Mouse (Mus musculus) heart, postnatal 0 days (tissue): ENCODE measurements around the gene Slc39a13. TPM values are rescaled to one million over a fixed set of nuclear protein-coding genes. Genes with fewer than 3 reads are reported as not detected.
A peak's percentile ranks its signal among the peaks of the same experiment; 100 is the strongest.

ENCODE experiments used
- ATAC-seq: fragments of 200-750 bp; cut with Nextera tagmentation; 2 replicates; pipeline ENCODE4 v1.8.0; 2017; ENCODE audit warnings: low read depth, moderate number of reproducible peaks, moderate library complexity; ENCODE audit not compliant: insufficient read depth
- DNase-seq: peaks from one replicate; pipeline ENCODE4 v3.0.0-alpha.2; 2016; ENCODE audit warnings: low spot score
- H3K27ac ChIP-seq: fragments of 300-500 bp; sonication (generic); 2 replicates; pipeline ENCODE4 v1.5.1; 2014; ENCODE audit warnings: low read depth, mild to moderate bottlenecking
- H3K27me3 ChIP-seq: fragments of 300-500 bp; sonication (generic); 2 replicates; pipeline ENCODE4 v1.6.1; 2014; ENCODE audit warnings: low read length, mixed read lengths; ENCODE audit not compliant: control insufficient read depth, insufficient read depth
- H3K36me3 ChIP-seq: fragments of 300-500 bp; sonication (generic); replicated peaks from 2 replicates; pipeline ENCODE4 v1.6.1; 2014; ENCODE audit warnings: low read length, mixed read lengths; ENCODE audit not compliant: control insufficient read depth, insufficient read depth
- H3K4me1 ChIP-seq: fragments of 300-500 bp; sonication (generic); 2 replicates; pipeline ENCODE4 v1.6.1; 2014; ENCODE audit warnings: antibody characterized with exemption; ENCODE audit not compliant: control insufficient read depth, insufficient read depth
- H3K4me2 ChIP-seq: fragments of 300-500 bp; sonication (generic); 2 replicates; pipeline ENCODE4 v1.6.1; 2014; ENCODE audit warnings: low read depth, mild to moderate bottlenecking, low read length, moderate library complexity
- H3K4me3 ChIP-seq: fragments of 300-500 bp; sonication (generic); 2 replicates; pipeline ENCODE4 v1.5.1; 2014; ENCODE audit warnings: low read depth, low read length
- H3K9ac ChIP-seq: fragments of 300-500 bp; sonication (generic); replicated peaks from 2 replicates; pipeline ENCODE4 v1.6.1; 2014; ENCODE audit warnings: low read depth, low read length, mixed read lengths
- H3K9me3 ChIP-seq: fragments of 300-500 bp; sonication (generic); replicated peaks from 2 replicates; pipeline ENCODE4 v1.6.1; 2016; ENCODE audit warnings: low read length; ENCODE audit not compliant: control insufficient read depth
- CTCF ChIP-seq: IDR thresholded peaks from 2 replicates; pipeline ENCODE4 v1.5.1; 2016; ENCODE audit warnings: antibody characterized with exemption, control low read depth, low read depth
- EP300 ChIP-seq: IDR thresholded peaks from 2 replicates; pipeline ENCODE4 v1.6.1; 2016; ENCODE audit warnings: antibody characterized with exemption, low read depth
- WGBS: fragments of 180-500 bp; shearing (Covaris S2); extraction: QIAGEN DNeasy Blood & Tissue Kit; methylation state at CpG from one replicate; pipeline ENCODE4 v1.1.7; 2014; 5-methylcytosine and 5-hydroxymethylcytosine counted together
- polyA plus RNA-seq: library from polyadenylated mRNA; unstranded; fragments of >200 nt; fragmentation: Nextera tagmentation; extraction: Ambion mirVana; gene quantifications from 2 replicates; pipeline ENCODE4 v1.2.1, GENCODE M21; 2015
- total RNA-seq: library from RNA; depleted of rRNA; stranded (reverse); fragments of >200 nt; gene quantifications from 2 replicates; pipeline ENCODE4 v1.2.3, GENCODE M21; 2014; ENCODE audit warnings: low replicate concordance

The Slc39a13 gene
- total and polyA plus RNA-seq, 2 experiments from 2014 or later: 37.9 to 105 TPM

DNA sequence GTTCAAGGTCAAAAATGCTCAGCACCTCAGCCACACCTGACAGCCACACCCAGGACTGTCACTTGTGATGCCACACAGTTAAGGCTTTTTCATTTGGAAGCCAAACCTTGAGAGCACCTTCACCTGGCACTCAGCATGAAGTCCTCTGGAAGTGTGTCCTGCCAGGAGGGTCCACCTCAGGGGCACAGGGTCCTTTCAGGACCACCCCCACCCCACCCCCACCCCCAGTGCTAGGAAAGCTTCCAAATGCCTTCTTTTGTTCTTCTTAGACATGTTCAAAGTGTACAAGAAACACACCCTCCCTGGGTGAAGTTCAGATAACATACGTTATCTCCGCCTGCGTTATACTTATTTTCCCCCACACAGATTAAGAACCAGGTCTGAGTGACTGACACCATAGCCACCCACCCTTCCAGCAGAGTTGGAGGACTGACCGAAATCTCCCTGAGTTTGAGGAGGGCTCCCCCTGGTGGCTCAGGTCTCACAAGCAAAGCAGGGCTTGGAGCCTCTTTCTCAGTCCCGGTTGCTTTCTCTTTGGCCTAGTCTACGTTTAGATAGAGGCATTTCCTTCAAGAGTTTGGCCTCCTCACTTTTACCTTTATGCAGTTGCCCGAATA is 31.0 kb upstream of the Slc39a13 start:
- Histone ChIP-seq H3K27me3 (no peaks in the 10 kb centered on the region), H3K4me2 (no peak overlapping the region), H3K4me1 (no peaks in the 10 kb centered on the region), H3K9me3 (no peaks in the 10 kb centered on the region), H3K27ac (no peak overlapping the region), H3K36me3 (no peaks in the 10 kb centered on the region), H3K4me3 (no peak overlapping the region), H3K9ac (no peak overlapping the region)
- TF ChIP-seq EP300 (no peak), CTCF (peak; percentile 99)
- DNase-seq (peak; percentile 91), ATAC-seq (peak; percentile 86)
- WGBS: 3% methylated on average over 7 of the region's 7 CpGs

DNA sequence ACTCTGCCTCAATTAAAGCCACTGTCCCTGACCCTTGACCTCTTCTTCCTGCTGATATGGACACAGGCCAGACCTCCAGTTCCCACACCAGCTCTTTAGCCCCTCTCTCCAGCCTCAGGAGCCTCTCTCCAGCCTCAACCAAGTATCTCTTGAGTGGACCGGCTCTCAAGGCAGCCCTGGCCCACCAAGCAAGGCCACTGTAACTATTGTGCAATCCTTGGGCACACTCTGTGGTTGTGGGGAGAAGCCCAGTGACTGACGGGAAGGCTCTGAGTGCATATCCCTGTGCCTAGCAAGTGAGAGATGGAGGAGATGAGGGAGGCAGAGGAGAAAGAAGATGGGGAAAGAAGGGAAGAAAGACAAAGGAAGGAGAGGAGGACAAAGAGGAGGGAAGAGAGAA is 27.9 kb upstream of the Slc39a13 start:
- WGBS: 76% methylated on average over 2 of the region's 2 CpGs
- Histone ChIP-seq H3K9me3 (no peaks in the 10 kb centered on the region), H3K4me2 (no peak overlapping the region), H3K27ac (no peak overlapping the region), H3K4me3 (no peak overlapping the region), H3K9ac (no peak overlapping the region), H3K36me3 (no peaks in the 10 kb centered on the region), H3K27me3 (no peaks in the 10 kb centered on the region), H3K4me1 (no peaks in the 10 kb centered on the region)
- TF ChIP-seq EP300 (no peak), CTCF (no peak)
- DNase-seq (no peak), ATAC-seq (no peak)

DNA sequence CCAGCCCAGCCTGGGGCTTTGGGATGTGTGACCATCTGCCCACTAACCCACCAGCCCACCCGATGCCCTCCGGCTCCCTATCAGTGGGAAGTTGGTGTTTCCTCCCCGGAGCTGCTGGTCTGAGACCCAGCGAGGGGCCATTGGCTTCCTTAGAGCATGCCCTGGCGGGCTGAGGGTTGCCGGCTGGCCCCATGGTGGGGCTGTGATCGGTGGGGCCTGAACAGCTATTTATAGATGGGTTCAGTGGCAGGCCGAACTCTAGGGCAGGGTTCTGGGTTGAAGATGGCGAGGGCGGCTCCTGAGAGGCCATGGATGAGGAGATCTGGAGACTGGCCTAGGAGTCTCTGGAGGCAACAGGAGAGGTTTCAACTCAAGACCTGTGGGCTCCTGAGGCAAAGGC is 26.8 kb upstream of the Slc39a13 start:
- H3K4me1 ChIP-seq: no peaks in the 10 kb centered on the region
- no peaks in the 10 kb centered on the region for H3K9me3 ChIP-seq
- no peak for TF ChIP-seq EP300
- whole genome bisulfite sequencing: 59% methylated on average over 10 of the region's 10 CpGs
- peak overlapping the region; percentile 11; the same call in 1 of the 2 replicates for H3K4me3 ChIP-seq
- no peak overlapping the region for H3K27ac ChIP-seq
- no peaks in the 10 kb centered on the region for H3K36me3 ChIP-seq
- DNase-seq (no peak), ATAC-seq (no peak)
- no peak overlapping the region for H3K9ac ChIP-seq
- H3K4me2 ChIP-seq: no peak overlapping the region
- H3K27me3 ChIP-seq: no peaks in the 10 kb centered on the region

DNA sequence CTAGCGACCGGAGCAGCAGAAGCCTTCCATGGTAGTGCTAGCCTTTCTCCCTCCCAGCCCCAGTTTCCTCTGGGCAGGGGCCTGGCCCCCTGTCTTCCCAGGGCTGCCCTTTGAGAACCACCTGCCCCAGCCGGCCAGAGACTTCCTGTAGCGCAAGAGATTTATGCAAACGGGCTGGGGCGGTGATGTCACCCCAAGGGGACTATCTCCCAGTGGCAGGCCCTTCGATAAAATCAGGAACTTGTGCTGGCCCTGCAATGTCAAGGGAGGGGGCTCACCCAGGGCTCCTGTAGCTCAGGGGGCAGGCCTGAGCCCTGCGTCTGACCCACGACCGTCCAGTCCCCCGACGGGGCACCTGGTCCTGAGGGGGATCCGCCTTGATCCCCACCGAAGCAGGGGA is 26.3 kb upstream of the Slc39a13 start:
- ATAC-seq (no peak), DNase-seq (no peak)
- no peaks in the 10 kb centered on the region for H3K36me3 ChIP-seq
- no peaks in the 10 kb centered on the region for H3K9me3 ChIP-seq
- 62% methylated on average over 14 of the region's 14 CpGs for WGBS
- H3K27ac ChIP-seq: no peak overlapping the region
- H3K9ac ChIP-seq: no peak overlapping the region
- TF ChIP-seq EP300 (no peak), CTCF (no peak)
- H3K4me2 ChIP-seq: no peak overlapping the region
- no peaks in the 10 kb centered on the region for H3K27me3 ChIP-seq
- H3K4me1 ChIP-seq: no peaks in the 10 kb centered on the region
- H3K4me3 ChIP-seq: 0 out of 2 replicates have a peak overlapping the region, but pooled peaks have one; percentile 11

DNA sequence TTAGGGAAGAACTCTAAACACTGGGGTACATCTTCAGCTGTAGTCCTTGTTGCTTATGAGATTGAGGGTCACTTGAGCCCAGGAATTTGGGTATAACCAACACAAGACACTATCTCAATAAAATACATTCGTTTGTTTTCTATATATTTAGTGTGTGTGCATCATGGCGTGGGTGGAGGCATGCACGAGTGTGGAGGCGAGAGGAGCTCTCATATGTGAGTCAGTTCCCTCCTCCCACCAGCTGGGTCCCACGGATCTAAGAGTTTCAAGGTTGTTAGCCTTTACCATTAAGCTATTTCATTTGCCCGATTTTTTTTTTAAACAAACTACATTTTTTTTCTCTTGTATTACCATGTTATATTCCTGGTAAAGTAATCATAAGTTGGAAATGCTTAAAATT is 20.6 kb upstream of the Slc39a13 start:
- no peak for DNase-seq
- Histone ChIP-seq H3K27me3 (no peaks in the 10 kb centered on the region), H3K27ac (no peak overlapping the region), H3K4me2 (no peak overlapping the region), H3K4me3 (no peak overlapping the region), H3K9ac (no peak overlapping the region), H3K4me1 (no peaks in the 10 kb centered on the region), H3K36me3 (no peaks in the 10 kb centered on the region), H3K9me3 (no peaks in the 10 kb centered on the region)
- ATAC-seq: no peak
- TF ChIP-seq EP300: no peak
- no peak for TF ChIP-seq CTCF
- WGBS: 63% methylated on average over 6 of the region's 6 CpGs

DNA sequence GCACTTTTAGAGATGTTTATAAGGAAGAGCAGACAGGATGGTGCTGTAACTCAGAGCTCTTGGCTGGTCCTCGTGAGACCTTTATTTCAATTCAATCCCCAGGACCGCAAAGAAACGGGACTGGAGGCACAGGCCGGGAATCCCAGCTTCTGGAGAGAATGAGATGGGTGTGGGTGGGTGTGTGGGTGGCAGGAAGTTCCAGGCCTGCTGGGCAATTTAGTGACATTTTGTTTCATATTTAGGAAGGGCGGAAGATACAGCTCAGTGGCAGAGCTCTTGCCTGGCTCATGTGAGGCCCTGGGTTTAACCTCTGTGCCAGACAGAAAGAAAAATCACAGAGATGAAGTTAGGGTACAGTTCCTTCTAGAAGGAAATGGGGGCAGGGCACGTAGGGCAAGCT is 20.0 kb upstream of the Slc39a13 start:
- Histone ChIP-seq H3K4me3 (no peak overlapping the region), H3K9ac (no peak overlapping the region), H3K4me2 (no peak overlapping the region), H3K27me3 (no peaks in the 10 kb centered on the region), H3K36me3 (no peaks in the 10 kb centered on the region), H3K4me1 (no peaks in the 10 kb centered on the region), H3K27ac (no peak overlapping the region), H3K9me3 (no peaks in the 10 kb centered on the region)
- TF ChIP-seq EP300 (no peak), CTCF (no peak)
- no peak for ATAC-seq
- 62% methylated on average over 6 of the region's 6 CpGs for WGBS
- DNase-seq: no peak
